7 mouse cellular contexts compared by ENCODE assay signal in genomic region chr6:83439781-83440180, GRCm38 (mm10). TPM values are rescaled to one million over a fixed set of nuclear protein-coding genes. Genes with fewer than 3 reads are reported as not detected.
DNase-seq lines count a peak whose midpoint lies in the region; ATAC-seq and TF ChIP-seq lines count a peak whose summit lies in the region.

No protein-coding gene starts in this region.

- TF ChIP-seq EP300 in lung, postnatal 0 days (IDR thresholded peaks at IDR 0.05): no peak
- no peak for TF ChIP-seq EP300 in liver, embryonic 14.5 days (IDR thresholded peaks at IDR 0.05; ENCODE audit: low read depth)

- H3K4me1 ChIP-seq in lung, postnatal 0 days (ENCODE audit: insufficient read depth, low read depth, low read length): peaks cover 39% of the 10 kb centered on the region
- peaks cover 87% of the 10 kb centered on the region for H3K4me1 ChIP-seq in embryonic facial prominence, embryonic 13.5 days
- H3K4me1 ChIP-seq in hindbrain, postnatal 0 days (ENCODE audit: insufficient read depth, low read length): peaks cover 57% of the 10 kb centered on the region
- H3K4me1 ChIP-seq in liver, embryonic 14.5 days (replicated peaks; ENCODE audit: control insufficient read depth in 2 of 2, insufficient read depth in 2 of 2, low read length in 1 of 2): peaks cover 34 to 36% of the 10 kb centered on the region in 2 experiments

- H3K27ac ChIP-seq in lung, postnatal 0 days (ENCODE audit: low read length): peak overlapping the region; percentile 20; the same call in 1 of the 2 replicates
- H3K27ac ChIP-seq in embryonic facial prominence, embryonic 13.5 days: peak overlapping the region; percentile 95; the same call in 1 of the 2 replicates
- peak overlapping the region; percentile 97; the same call in 1 of the 2 replicates for H3K27ac ChIP-seq in hindbrain, postnatal 0 days
- no peak overlapping the region for H3K27ac ChIP-seq in liver, embryonic 14.5 days

- H3K4me3 ChIP-seq in lung, postnatal 0 days (ENCODE audit: low read depth, low read length): peak overlapping the region; percentile 68; the same call in 1 of the 2 replicates
- H3K4me3 ChIP-seq in embryonic facial prominence, embryonic 13.5 days: peak overlapping the region; percentile 76
- H3K4me3 ChIP-seq in hindbrain, postnatal 0 days (ENCODE audit: low read length): peak overlapping the region; percentile 68
- no peak overlapping the region; a peak in 1 of 4 replicates for H3K4me3 ChIP-seq in liver, embryonic 14.5 days (ENCODE audit: insufficient read depth in 1 of 2, low read depth in 2 of 2, low read length in 2 of 2)

- DNase-seq in lung, postnatal 0 days (ENCODE audit: low spot score): no peak
- no peak for DNase-seq in lung, adult 18-20 months
- no peak for DNase-seq in hindbrain, postnatal 0 days (ENCODE audit: low spot score)
- no peak for DNase-seq in liver, embryonic 14.5 days (ENCODE audit: low read depth in 3 of 3, low spot score in 3 of 3)
- no peak for DNase-seq in B cell, adult 2 months
- DNase-seq in yolk sac, embryonic 10.5 days (ENCODE audit: low spot score): no peak

- no peaks in the 10 kb centered on the region for H3K36me3 ChIP-seq in lung, postnatal 0 days (ENCODE audit: insufficient read depth, low read length)
- peaks cover 27% of the 10 kb centered on the region for H3K36me3 ChIP-seq in embryonic facial prominence, embryonic 13.5 days
- H3K36me3 ChIP-seq in hindbrain, postnatal 0 days (ENCODE audit: insufficient read depth, low read length): no peaks in the 10 kb centered on the region
- H3K36me3 ChIP-seq in liver, embryonic 14.5 days (replicated peaks; ENCODE audit: control insufficient read depth, insufficient read depth, low read depth): no peaks in the 10 kb centered on the region; the same call in 1 of the 2 replicates

- no peaks in the 10 kb centered on the region for H3K9me3 ChIP-seq in lung, postnatal 0 days (ENCODE audit: low read length)
- H3K9me3 ChIP-seq in embryonic facial prominence, embryonic 13.5 days: no peaks in the 10 kb centered on the region
- no peaks in the 10 kb centered on the region for H3K9me3 ChIP-seq in hindbrain, postnatal 0 days (ENCODE audit: low read length)
- H3K9me3 ChIP-seq in liver, embryonic 14.5 days (ENCODE audit: control insufficient read depth, low read length): no peaks in the 10 kb centered on the region

- TF ChIP-seq CTCF in lung, postnatal 0 days (IDR thresholded peaks at IDR 0.05): no peak
- no peak for TF ChIP-seq CTCF in hindbrain, postnatal 0 days (IDR thresholded peaks at IDR 0.05; ENCODE audit: low read depth)
- no peak for TF ChIP-seq CTCF in liver, embryonic 14.5 days (IDR thresholded peaks at IDR 0.05; ENCODE audit: low read depth)

- no peak overlapping the region for H3K9ac ChIP-seq in lung, postnatal 0 days (replicated peaks; ENCODE audit: low read depth)
- H3K9ac ChIP-seq in embryonic facial prominence, embryonic 13.5 days: peak overlapping the region; percentile 82
- peak overlapping the region; percentile 89 for H3K9ac ChIP-seq in hindbrain, postnatal 0 days (replicated peaks; ENCODE audit: low read length)
- H3K9ac ChIP-seq in liver, embryonic 14.5 days (replicated peaks): no peak overlapping the region; the same call in 1 of the 2 replicates

- ATAC-seq in lung, postnatal 0 days: no peak
- no peak for ATAC-seq in embryonic facial prominence, embryonic 13.5 days (ENCODE audit: insufficient number of reproducible peaks, insufficient read depth, low FRiP score, low TSS enrichment, low read depth)
- ATAC-seq in hindbrain, postnatal 0 days: no peak
- ATAC-seq in liver, embryonic 14.5 days (ENCODE audit: insufficient read depth): no peak

- WGBS in lung, postnatal 0 days: 52% methylated on average over 5 of the region's 5 CpGs
- WGBS in embryonic facial prominence, embryonic 13.5 days: 63% methylated on average over 5 of the region's 5 CpGs
- WGBS in hindbrain, postnatal 0 days: 41% methylated on average over 5 of the region's 5 CpGs
- 71% methylated on average over 5 of the region's 5 CpGs for WGBS in liver, embryonic 14.5 days (ENCODE audit: insufficient replicate concordance)

- H3K27me3 ChIP-seq in lung, postnatal 0 days (replicated peaks; ENCODE audit: insufficient read depth, low read length): no peaks in the 10 kb centered on the region
- H3K27me3 ChIP-seq in embryonic facial prominence, embryonic 13.5 days: no peaks in the 10 kb centered on the region
- H3K27me3 ChIP-seq in hindbrain, postnatal 0 days (ENCODE audit: insufficient read depth, low read length): no peaks in the 10 kb centered on the region
- no peaks in the 10 kb centered on the region for H3K27me3 ChIP-seq in liver, embryonic 14.5 days (ENCODE audit: control insufficient read depth, insufficient read depth, low read length)

- H3K4me2 ChIP-seq in lung, postnatal 0 days (replicated peaks; ENCODE audit: low read depth, low read length): peak overlapping the region; percentile 77
- H3K4me2 ChIP-seq in embryonic facial prominence, embryonic 13.5 days: peak overlapping the region; percentile 78
- H3K4me2 ChIP-seq in hindbrain, postnatal 0 days (ENCODE audit: low read depth, low read length): peak overlapping the region; percentile 79
- peak overlapping the region; percentile 84 for H3K4me2 ChIP-seq in liver, embryonic 14.5 days (ENCODE audit: low read depth)

RNA-seq across cellular contexts. Expression of gene Tet3, which starts 19.1 kb away (rescaled TPM):
- polyA plus RNA-seq in lung, postnatal 0 days (2015; fragmentation: Nextera tagmentation; extraction: Ambion mirVana): 30.0 and 30.5 TPM in 2 replicates
- 47.0 and 59.6 TPM in 2 replicates for polyA plus RNA-seq in embryonic facial prominence, embryonic 13.5 days (2015; fragmentation: Nextera tagmentation; extraction: Ambion mirVana)
- total RNA-seq in hindbrain, postnatal 0 days (2014; rRNA removed): 30.8 and 34.8 TPM in 2 replicates
- 38.0 and 41.9 TPM in 2 replicates for polyA plus RNA-seq in hindbrain, postnatal 0 days (2015; fragmentation: Nextera tagmentation; extraction: Ambion mirVana)
- 3.0 and 3.1 TPM in 2 replicates for polyA plus RNA-seq in liver, embryonic 14.5 days (2012; rRNA removed)
- 7.7 and 8.3 TPM in 2 replicates for polyA plus RNA-seq in liver, embryonic 14.5 days (2014; fragmentation: Nextera tagmentation; extraction: Ambion mirVana)

Comparison
In these comparisons a context has a peak if more than half of its experiments do, and no peak if none do; other contexts are left out.
1. H3K4me3 ChIP-seq: peak in lung, postnatal 0 days (single experiment), embryonic facial prominence, embryonic 13.5 days (single experiment) and hindbrain, postnatal 0 days (single experiment); none in liver, embryonic 14.5 days (0 of 2).
2. H3K9ac ChIP-seq: peak in embryonic facial prominence, embryonic 13.5 days (single experiment) and hindbrain, postnatal 0 days (single experiment); none in lung, postnatal 0 days (single experiment) and liver, embryonic 14.5 days (single experiment).
3. Peak in every context shown above with its lines, with median percentiles within 50 percentile points of each other: H3K4me2 ChIP-seq.